Mouse (Mus musculus) lung, postnatal 36 days (tissue): ENCODE measurements at regions not wholly inside any gene's neighbourhood (a gene's known extent, or its start where the extent isn't known, plus 50 kb on each side); places are given as distances from the start of the nearest gene placed in this dataset.
A peak's percentile ranks its signal among the peaks of the same experiment; 100 is the strongest.

ENCODE experiments used
- DNase-seq: peaks from one replicate; pipeline ENCODE4 v3.0.0; 2022; ENCODE audit warnings: mixed read lengths

GRCm38 (mm10) chr13:39074211-39074610 lies 113.5 kb upstream of the Slc35b3 start:
- DNase-seq = no peak

DNA sequence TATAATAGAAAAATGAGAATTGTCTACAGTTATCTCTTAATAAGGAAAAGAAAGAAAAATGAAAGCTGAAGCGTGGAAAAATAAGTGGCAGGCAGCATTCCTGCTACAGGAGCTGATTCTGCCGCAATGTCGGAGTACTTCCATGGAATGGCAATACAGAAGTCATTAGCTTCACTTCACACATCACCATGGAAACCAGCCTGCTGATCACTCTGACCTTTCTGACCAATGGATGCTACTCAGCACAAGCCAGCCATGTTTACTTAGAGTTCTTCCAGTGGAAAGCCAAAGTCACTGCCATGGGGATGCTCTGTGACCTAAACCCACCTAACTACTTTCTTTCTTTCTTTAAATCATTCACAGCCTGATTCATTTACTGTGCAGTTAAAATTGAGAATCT lies 71.6 kb upstream of the Slc35b3 start:
- DNase-seq = no peak

DNA sequence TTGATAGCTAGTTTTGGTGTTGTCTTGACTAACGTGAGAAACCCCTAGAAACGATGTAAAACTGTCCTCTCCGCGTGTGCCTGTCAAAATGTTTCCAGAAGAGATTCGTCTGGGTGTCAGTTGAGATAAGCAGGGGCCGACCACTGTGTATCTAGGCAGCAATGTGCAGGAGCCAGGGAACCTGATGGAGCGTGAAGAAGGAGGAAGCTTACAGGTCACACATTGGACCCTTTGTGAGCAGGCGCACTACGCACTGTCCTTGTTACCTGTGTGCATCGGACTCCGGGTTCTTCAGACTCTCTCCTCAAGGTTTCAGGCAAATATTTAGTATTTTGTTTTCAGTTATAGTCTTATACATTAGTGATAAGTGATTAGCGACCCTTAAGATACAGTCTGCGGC lies 59.5 kb upstream of the Slc35b3 start:
- no peak for DNase-seq

GRCm38 (mm10) chr13:39011696-39012095 lies 51.0 kb upstream of the Slc35b3 start:
- peak; percentile 88 for DNase-seq
